Mouse (Mus musculus) mature B cell (primary cell): Measurements from ENCODE around the gene Cpox.

ENCODE experiments used
- in situ Hi-C: fragments of 300-500 bp; cut with MboI; formaldehyde crosslinking; loops from 2 replicates; pipeline ENCODE4 v1.14.3; 2019

Cpox gene

GRCm38 (mm10) chr16:58668586-58668985 lies 1.5 kb upstream of the Cpox start:
- in situ Hi-C loops = loop anchor here (10.0 kb wide), 1 partner anchor 214 kb away; no protein-coding TSS in a partner anchor

GRCm38 (mm10) chr16:58669264-58669663 lies 828 bp upstream of the Cpox start:
- in situ Hi-C loops = loop anchor here (10.0 kb wide), 1 partner anchor 214 kb away; no protein-coding TSS in a partner anchor

GRCm38 (mm10) chr16:58670643-58671042 lies 551 bp downstream of the Cpox start:
- in situ Hi-C loops = no loop called here

- in situ Hi-C loops = no loop called here
Observed at GRCm38 (mm10) chr16:58671212-58671985, 1.3 kb downstream of the Cpox start.

- in situ Hi-C loops = no loop called here
Observed at GRCm38 (mm10) chr16:58672396-58672795, 2.3 kb downstream of the Cpox start.

GRCm38 (mm10) chr16:58673811-58674410 lies 3.8 kb downstream of the Cpox start:
- in situ Hi-C loops = no loop called here

GRCm38 (mm10) chr16:58675256-58675655 lies 5.2 kb downstream of the Cpox start:
- in situ Hi-C loops = no loop called here

GRCm38 (mm10) chr16:58676156-58676555 lies 6.1 kb downstream of the Cpox start:
- in situ Hi-C loops = no loop called here

GRCm38 (mm10) chr16:58676633-58677032 lies 6.5 kb downstream of the Cpox start:
- in situ Hi-C loops = no loop called here

- in situ Hi-C loops = no loop called here
Observed at GRCm38 (mm10) chr16:58677491-58677890, 7.4 kb downstream of the Cpox start.

GRCm38 (mm10) chr16:58678660-58679059 lies 8.6 kb downstream of the Cpox start:
- in situ Hi-C loops = no loop called here

GRCm38 (mm10) chr16:58682046-58682445 lies 12.0 kb downstream of the Cpox start:
- in situ Hi-C loops = no loop called here

GRCm38 (mm10) chr16:58682870-58683269 lies 12.8 kb downstream of the Cpox start:
- in situ Hi-C loops = no loop called here

GRCm38 (mm10) chr16:58683911-58684310 lies 13.8 kb downstream of the Cpox start:
- in situ Hi-C loops = no loop called here

- in situ Hi-C loops = no loop called here
Observed at GRCm38 (mm10) chr16:58684537-58684936, 14.4 kb downstream of the Cpox start.

- in situ Hi-C loops = no loop called here
Observed at GRCm38 (mm10) chr16:58685548-58686537, 15.8 kb downstream of the Cpox start.

GRCm38 (mm10) chr16:58688534-58688933 lies 18.4 kb downstream of the Cpox start:
- in situ Hi-C loops = no loop called here

- in situ Hi-C loops = no loop called here
Observed at GRCm38 (mm10) chr16:58689555-58690169, 19.6 kb downstream of the Cpox start.

- in situ Hi-C loops = no loop called here
Observed at GRCm38 (mm10) chr16:58690322-58690732, 20.2 kb downstream of the Cpox start.

- in situ Hi-C loops = no loop called here
Observed at GRCm38 (mm10) chr16:58694091-58694490, 24.0 kb downstream of the Cpox start.

GRCm38 (mm10) chr16:58696796-58697195 lies 26.7 kb downstream of the Cpox start:
- in situ Hi-C loops = no loop called here

- in situ Hi-C loops = no loop called here
Observed at GRCm38 (mm10) chr16:58697261-58697660, 27.2 kb downstream of the Cpox start.
